Mouse (Mus musculus) heart, embryonic 12.5 days (tissue): ENCODE measurements around the gene Bcl6b. TPM values are rescaled to one million over a fixed set of nuclear protein-coding genes. Genes with fewer than 3 reads are reported as not detected.

Experiments used
- ATAC-seq: fragments of 200-750 bp; cut with Nextera tagmentation; 2 replicates; pipeline ENCODE4 v1.8.0; 2017; ENCODE audit warnings: moderate TSS enrichment, moderate library complexity; ENCODE audit not compliant: insufficient number of reproducible peaks, low FRiP score
- H3K27ac ChIP-seq: fragments of 300-500 bp; sonication (generic); 2 replicates; pipeline ENCODE4 v1.5.1; 2016; ENCODE audit warnings: mild to moderate bottlenecking, moderate library complexity; ENCODE audit not compliant: poor library complexity, severe bottlenecking
- H3K27me3 ChIP-seq: fragments of 300-500 bp; sonication (generic); replicated peaks from 2 replicates; pipeline ENCODE4 v1.6.1; 2016; ENCODE audit warnings: mild to moderate bottlenecking, moderate library complexity
- H3K36me3 ChIP-seq: fragments of 300-500 bp; sonication (generic); 2 replicates; pipeline ENCODE4 v1.6.1; 2016; ENCODE audit warnings: mild to moderate bottlenecking, moderate library complexity
- H3K4me1 ChIP-seq: fragments of 300-500 bp; sonication (generic); replicated peaks from 2 replicates; pipeline ENCODE4 v1.6.1; 2016; ENCODE audit warnings: mild to moderate bottlenecking
- H3K4me2 ChIP-seq: fragments of 300-500 bp; sonication (generic); 2 replicates; pipeline ENCODE4 v1.6.1; 2016; ENCODE audit warnings: mild to moderate bottlenecking, moderate library complexity
- H3K4me3 ChIP-seq: fragments of 300-500 bp; sonication (generic); 2 replicates; pipeline ENCODE4 v1.5.1; 2016; ENCODE audit warnings: mild to moderate bottlenecking
- H3K9ac ChIP-seq: fragments of 300-500 bp; sonication (generic); 2 replicates; pipeline ENCODE4 v1.6.1; 2016; ENCODE audit warnings: mild to moderate bottlenecking, moderate library complexity
- H3K9me3 ChIP-seq: fragments of 300-500 bp; sonication (generic); replicated peaks from 2 replicates; pipeline ENCODE4 v1.6.1; 2016; ENCODE audit warnings: mild to moderate bottlenecking, moderate library complexity
- WGBS: fragments of 180-500 bp; shearing (Covaris S2); methylation state at CpG from one replicate; pipeline ENCODE4 v1.1.7; 2016; 5-methylcytosine and 5-hydroxymethylcytosine counted together
- microRNA counts: library from miRNA; unstranded; fragments of <30 nt; microRNA quantifications from one replicate; lab custom pipeline; 2017
- microRNA-seq: library from miRNA; unstranded; fragments of <30 nt; microRNA quantifications from one replicate; pipeline ENCODE4, GENCODE M21; 2017
- polyA plus RNA-seq: library from polyadenylated mRNA; unstranded; fragments of >200 nt; fragmentation: Nextera tagmentation; extraction: Ambion mirVana; gene quantifications from 2 replicates; pipeline ENCODE4 v1.2.1, GENCODE M21; 2016

Bcl6b gene
- polyA plus RNA-seq, 1 experiment from 2014 or later = 17.6 TPM

DNA sequence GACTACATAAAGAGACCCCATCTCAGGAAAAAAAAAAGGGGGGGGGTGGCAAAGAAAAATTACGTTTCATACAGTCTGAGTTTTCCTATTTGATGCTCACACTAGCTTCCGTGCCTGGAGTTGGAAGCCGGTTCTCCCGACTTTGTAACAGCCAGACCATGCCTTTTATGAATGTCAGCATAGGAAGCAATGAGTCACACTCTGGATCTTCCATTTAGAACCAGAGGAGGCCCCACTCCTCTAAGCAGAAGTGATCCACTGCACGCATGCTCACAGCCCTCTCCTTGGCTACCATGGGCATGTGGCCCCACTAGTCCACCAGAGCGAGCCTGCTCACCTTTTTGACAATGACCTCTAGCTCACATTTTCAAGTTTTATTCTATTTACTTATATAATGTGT lies 38.4 kb downstream of the Bcl6b start:
- no peak for ATAC-seq
- WGBS = 71% methylated on average over 6 of the region's 6 CpGs
- Histone ChIP-seq H3K27ac (no peak overlapping the region), H3K4me2 (no peak overlapping the region), H3K9ac (no peak overlapping the region), H3K27me3 (no peaks in the 10 kb centered on the region), H3K36me3 (no peaks in the 10 kb centered on the region), H3K9me3 (no peaks in the 10 kb centered on the region), H3K4me3 (no peak overlapping the region), H3K4me1 (no peaks in the 10 kb centered on the region)

DNA sequence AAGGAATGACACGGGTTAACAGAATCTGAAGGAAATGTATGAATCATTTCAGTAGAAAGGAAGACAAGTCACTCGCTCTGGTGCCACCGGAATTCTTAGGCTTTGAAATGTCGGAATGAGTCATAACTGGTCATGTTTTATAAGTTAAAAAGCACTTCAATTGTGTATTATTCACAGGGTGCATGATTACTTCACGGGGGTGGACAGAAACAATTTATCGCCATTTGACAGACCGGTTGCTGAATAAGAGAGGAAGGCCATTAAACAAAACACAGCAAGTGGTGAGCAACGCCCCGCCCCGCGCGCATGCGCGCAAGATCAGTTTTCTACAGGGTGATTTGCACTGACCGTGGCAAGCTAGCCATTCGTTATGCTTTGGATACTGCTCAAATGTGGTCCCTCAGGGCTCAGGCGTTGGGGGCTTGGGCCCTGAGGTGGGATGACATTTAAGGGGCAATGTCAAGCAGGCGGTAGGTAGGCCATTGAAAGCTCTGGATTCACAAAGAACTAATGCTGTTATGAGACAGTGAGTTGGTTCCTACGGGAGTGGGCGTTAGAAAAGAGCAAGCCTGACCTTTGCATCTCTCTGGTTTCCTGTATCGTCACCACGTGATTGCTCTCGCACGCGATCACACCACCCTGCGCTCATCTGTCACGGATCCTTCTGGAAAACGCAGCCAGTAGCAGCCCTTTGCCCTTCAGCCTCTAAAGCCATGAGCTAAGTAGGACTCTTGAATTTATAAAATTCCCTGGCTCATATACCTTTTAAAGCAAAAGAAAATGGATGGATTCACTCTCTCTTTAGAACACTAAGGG lies 40.1 kb downstream of the Bcl6b start:
- Histone ChIP-seq H3K9me3 (no peaks in the 10 kb centered on the region), H3K27ac (no peak overlapping the region), H3K4me1 (no peaks in the 10 kb centered on the region), H3K4me3 (no peak overlapping the region), H3K36me3 (no peaks in the 10 kb centered on the region), H3K4me2 (no peak overlapping the region), H3K9ac (no peak overlapping the region), H3K27me3 (no peaks in the 10 kb centered on the region)
- ATAC-seq = no peak
- WGBS = 84% methylated on average over 28 of the region's 28 CpGs

DNA sequence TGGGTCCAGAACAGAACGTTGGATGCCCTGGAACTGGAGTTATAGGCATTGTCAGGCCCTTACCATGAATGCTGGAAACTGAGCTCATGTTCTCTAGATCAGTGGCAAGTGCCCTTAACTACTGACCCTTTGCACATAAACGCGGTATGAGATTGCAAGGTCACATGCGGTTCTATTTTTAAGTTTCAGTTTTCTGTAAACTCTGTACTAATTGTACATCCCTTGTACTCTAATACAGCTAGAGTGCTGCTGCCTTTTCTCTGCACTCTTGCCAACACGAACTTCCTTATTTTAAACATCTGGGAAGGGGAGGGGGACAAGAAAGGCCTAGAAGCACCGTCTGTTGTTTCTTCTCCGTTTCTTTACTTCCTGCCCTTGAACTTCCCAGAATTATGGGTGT lies 44.5 kb downstream of the Bcl6b start:
- no peak overlapping the region for H3K27ac ChIP-seq
- no peak overlapping the region for H3K4me2 ChIP-seq
- H3K9ac ChIP-seq = no peak overlapping the region
- no peaks in the 10 kb centered on the region for H3K36me3 ChIP-seq
- no peaks in the 10 kb centered on the region for H3K27me3 ChIP-seq
- H3K4me3 ChIP-seq = no peak overlapping the region
- no peaks in the 10 kb centered on the region for H3K9me3 ChIP-seq
- no peak for ATAC-seq
- 71% methylated on average over 7 of the region's 7 CpGs for WGBS
- H3K4me1 ChIP-seq = no peaks in the 10 kb centered on the region

DNA sequence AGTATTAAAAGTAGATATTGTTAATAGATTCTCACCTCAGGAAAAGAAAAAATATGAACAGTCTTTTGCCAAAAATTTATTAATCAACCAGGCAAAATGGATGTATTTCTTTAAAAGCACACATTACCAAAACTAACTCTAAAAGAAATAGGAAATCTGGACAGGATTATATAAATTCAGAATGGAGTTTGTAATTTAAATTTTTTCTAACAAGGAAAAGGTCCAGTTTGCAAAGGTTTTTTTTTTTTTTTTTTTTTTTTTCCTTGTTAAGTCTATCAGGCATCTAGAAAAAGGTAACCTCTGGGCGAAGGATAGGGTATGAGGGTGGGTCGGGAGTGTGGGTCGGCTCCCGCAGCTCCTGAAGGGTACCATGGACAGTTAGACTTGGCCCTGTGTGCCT lies 49.1 kb downstream of the Bcl6b start:
- H3K9ac ChIP-seq = no peak overlapping the region
- 74% methylated on average over 4 of the region's 4 CpGs for WGBS
- ATAC-seq = no peak

DNA sequence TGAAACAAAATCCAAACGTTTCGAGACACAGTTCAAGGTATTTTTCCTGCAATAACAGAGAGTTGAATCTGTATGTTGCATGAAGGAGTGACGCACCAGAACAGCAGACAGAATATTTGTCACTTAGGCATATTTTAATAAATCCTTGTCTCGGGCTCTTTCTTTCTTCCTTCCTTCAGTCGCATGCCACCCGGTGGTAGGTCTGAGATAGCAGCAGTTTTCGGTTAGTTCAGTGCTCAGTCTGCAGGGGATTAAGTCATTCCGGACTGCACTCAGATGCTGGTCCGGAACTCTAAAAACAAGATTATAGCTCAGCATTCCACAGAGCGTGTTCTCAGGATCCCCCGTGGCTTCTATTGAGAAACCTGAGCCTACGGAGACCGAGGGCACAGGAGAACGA lies 50.2 kb downstream of the Bcl6b start:
- ATAC-seq = no peak
- 0 out of 2 replicates have a peak, but pooled peaks cover 3% of the 10 kb centered on the region for H3K9me3 ChIP-seq
- no peaks in the 10 kb centered on the region for H3K36me3 ChIP-seq

More for the DNA sequence above, 49.1 kb downstream of the Bcl6b start:
- Histone ChIP-seq H3K27ac (no peak overlapping the region), H3K9me3 (0 out of 2 replicates have a peak, but pooled peaks cover 3% of the 10 kb centered on the region), H3K4me2 (no peak overlapping the region), H3K4me1 (no peaks in the 10 kb centered on the region), H3K36me3 (no peaks in the 10 kb centered on the region), H3K27me3 (no peaks in the 10 kb centered on the region), H3K4me3 (no peak overlapping the region)

DNA sequence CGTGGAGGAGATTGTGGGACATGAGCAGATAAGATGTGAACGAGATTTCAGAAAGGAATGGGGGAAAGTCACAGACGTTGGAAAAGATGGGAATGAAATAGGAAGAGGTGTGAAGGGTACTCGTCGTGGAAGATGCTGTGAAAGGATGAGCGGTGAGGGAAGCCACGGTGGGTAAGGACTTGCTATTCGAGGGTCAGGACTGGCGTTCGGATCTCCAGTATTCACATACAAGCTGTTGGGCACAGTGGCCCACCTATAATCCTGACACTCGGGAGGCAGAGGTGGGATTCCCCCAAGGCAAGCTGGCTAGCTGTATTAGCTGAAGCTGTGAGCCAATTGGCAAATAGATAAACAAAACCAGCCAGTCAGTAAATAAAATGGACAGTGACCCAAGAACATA lies 50.8 kb downstream of the Bcl6b start:
- Histone ChIP-seq H3K4me2 (no peak overlapping the region), H3K9ac (no peak overlapping the region), H3K4me1 (no peaks in the 10 kb centered on the region), H3K4me3 (no peak overlapping the region), H3K36me3 (no peaks in the 10 kb centered on the region), H3K27ac (no peak overlapping the region), H3K9me3 (0 out of 2 replicates have a peak, but pooled peaks cover 3% of the 10 kb centered on the region), H3K27me3 (no peaks in the 10 kb centered on the region)
- 73% methylated on average over 11 of the region's 11 CpGs for WGBS
- ATAC-seq = no peak

More for the DNA sequence above, 50.2 kb downstream of the Bcl6b start:
- H3K9ac ChIP-seq = no peak overlapping the region
- 40% methylated on average over 14 of the region's 14 CpGs for WGBS
- no peaks in the 10 kb centered on the region for H3K4me1 ChIP-seq
- H3K4me3 ChIP-seq = no peak overlapping the region
- H3K27me3 ChIP-seq = no peaks in the 10 kb centered on the region
- no peak overlapping the region for H3K27ac ChIP-seq
- no peak overlapping the region for H3K4me2 ChIP-seq

DNA sequence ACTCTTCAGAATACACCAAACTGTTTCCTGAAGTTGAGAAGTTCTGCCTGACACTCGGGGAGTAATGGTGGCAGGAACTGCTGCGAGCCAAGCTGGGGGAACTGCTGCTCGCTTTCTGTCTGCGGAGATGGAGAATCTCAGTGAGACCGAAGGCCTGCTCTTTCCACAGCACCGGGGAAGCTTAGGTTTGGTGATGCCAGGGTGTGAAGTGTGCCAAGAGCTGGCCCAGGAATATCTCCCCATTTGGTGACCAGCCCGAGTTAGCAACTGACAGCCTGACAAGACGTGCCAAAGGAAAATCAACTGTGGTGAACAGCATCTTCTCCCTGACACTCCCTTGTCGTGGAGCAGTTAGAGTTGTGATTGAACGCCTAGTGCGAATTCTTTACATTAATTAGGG lies 51.3 kb downstream of the Bcl6b start:
- Histone ChIP-seq H3K27me3 (no peaks in the 10 kb centered on the region), H3K36me3 (no peaks in the 10 kb centered on the region), H3K9me3 (0 out of 2 replicates have a peak, but pooled peaks cover 3% of the 10 kb centered on the region), H3K27ac (no peak overlapping the region), H3K9ac (no peak overlapping the region), H3K4me1 (no peaks in the 10 kb centered on the region), H3K4me2 (no peak overlapping the region), H3K4me3 (no peak overlapping the region)
- WGBS = 83% methylated on average over 11 of the region's 11 CpGs
- no peak for ATAC-seq

DNA sequence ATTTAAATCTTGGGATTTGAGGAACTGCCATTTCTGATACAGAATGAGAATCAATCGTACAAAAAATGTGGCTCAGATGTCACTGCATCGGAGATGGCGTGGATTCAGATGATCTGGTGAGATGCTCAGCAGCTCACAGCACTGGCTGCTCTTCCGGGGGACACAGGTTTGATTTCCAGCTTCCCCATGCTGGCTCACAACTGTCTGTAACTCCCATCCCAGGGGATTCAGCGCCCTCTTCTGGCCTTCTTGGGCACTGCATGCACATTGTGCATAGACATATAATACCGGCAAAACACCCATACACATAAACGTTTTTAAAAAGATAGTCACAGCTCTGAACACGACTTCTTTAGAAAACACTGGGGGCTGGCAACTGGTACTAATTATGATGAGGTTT lies 52.0 kb downstream of the Bcl6b start:
- no peak overlapping the region for H3K4me3 ChIP-seq
- H3K4me2 ChIP-seq = no peak overlapping the region
- H3K27ac ChIP-seq = no peak overlapping the region
- no peaks in the 10 kb centered on the region for H3K27me3 ChIP-seq
- 0 out of 2 replicates have a peak, but pooled peaks cover 3% of the 10 kb centered on the region for H3K9me3 ChIP-seq
- no peaks in the 10 kb centered on the region for H3K4me1 ChIP-seq
- no peak for ATAC-seq
- 66% methylated on average over 8 of the region's 8 CpGs for WGBS
- H3K36me3 ChIP-seq = no peaks in the 10 kb centered on the region
- H3K9ac ChIP-seq = no peak overlapping the region

DNA sequence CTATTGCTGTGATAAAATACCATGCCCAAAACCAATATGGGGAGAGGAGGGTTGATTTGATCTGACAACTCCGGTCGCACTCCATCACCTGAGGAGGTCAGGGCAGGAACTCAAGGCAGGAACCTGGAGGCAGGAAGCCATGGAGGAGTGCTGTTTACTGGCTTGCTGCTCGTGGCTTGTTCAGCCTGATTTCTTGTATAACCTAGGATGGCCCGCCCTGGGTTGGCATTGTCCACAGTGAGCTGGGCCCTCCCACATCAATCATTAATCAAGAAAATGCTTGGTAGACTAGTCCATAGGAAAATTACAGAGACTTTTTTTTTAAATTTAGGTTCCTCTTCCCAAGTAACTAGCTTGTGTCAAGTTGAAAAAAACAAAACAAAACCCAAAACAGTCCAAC lies 55.1 kb downstream of the Bcl6b start:
- no peak for ATAC-seq
- H3K4me2 ChIP-seq = no peak overlapping the region
- no peaks in the 10 kb centered on the region for H3K4me1 ChIP-seq
- 78% methylated on average over 4 of the region's 4 CpGs for WGBS
- H3K9me3 ChIP-seq = 0 out of 2 replicates have a peak, but pooled peaks cover 3% of the 10 kb centered on the region
- no peak overlapping the region for H3K4me3 ChIP-seq
- H3K27ac ChIP-seq = no peak overlapping the region
- no peaks in the 10 kb centered on the region for H3K36me3 ChIP-seq
- no peaks in the 10 kb centered on the region for H3K27me3 ChIP-seq
- no peak overlapping the region for H3K9ac ChIP-seq

MicroRNA genes within 50 kb of the gene (microRNA counts, 519-probe panel; counts per million panel counts)
- microRNA mmu-miR-195 (lab: Ali Mortazavi, UCI) (not detected), microRNA mmu-miR-497 (lab: Ali Mortazavi, UCI) (not detected)

Small RNAs within 50 kb of the gene (microRNA-seq; reads per million reads assigned to microRNA genes)
- gene Mir195a = 364 reads per million, percentile 69 among the genes with 10 or more reads in this experiment
- not detected for gene Mir497
- gene Mir497b = not detected

Other genes starting within 250 kb of the Bcl6b start
- 23.6 and 24.5 TPM in 2 replicates for gene Ctdnep1, start 248.6 kb downstream of the Bcl6b start, polyA plus RNA-seq
- gene Elp5, start 247.3 kb downstream of the Bcl6b start, polyA plus RNA-seq = 103 and 109 TPM in 2 replicates
- 445 and 451 TPM in 2 replicates for gene Gabarap, start 238.7 kb downstream of the Bcl6b start, polyA plus RNA-seq
- gene Phf23, start 234.0 kb downstream of the Bcl6b start, polyA plus RNA-seq = 51.0 and 54.1 TPM in 2 replicates
- 25.8 and 26.1 TPM in 2 replicates for gene Dvl2, start 229.2 kb downstream of the Bcl6b start, polyA plus RNA-seq
- 126 and 129 TPM in 2 replicates for gene Acadvl, start 214.4 kb downstream of the Bcl6b start, polyA plus RNA-seq
- 4.2 and 6.0 TPM in 2 replicates for gene Dlg4, start 212.9 kb downstream of the Bcl6b start, polyA plus RNA-seq
- 0.15 and 0.19 TPM in 2 replicates for gene Asgr1, start 175.7 kb downstream of the Bcl6b start, polyA plus RNA-seq
- not detected in 2 replicates for gene Asgr2, start 137.2 kb downstream of the Bcl6b start, polyA plus RNA-seq
- 0.24 TPM in 1 of 2 replicates, not detected in the other for gene Mgl2, start 99.5 kb downstream of the Bcl6b start, polyA plus RNA-seq
- not detected in 2 replicates for gene Clec10a, start 73.6 kb downstream of the Bcl6b start, polyA plus RNA-seq
- 0.41 and 1.1 TPM in 2 replicates for gene Slc16a11, start 17.0 kb downstream of the Bcl6b start, polyA plus RNA-seq
- gene Slc16a13, start 8.7 kb downstream of the Bcl6b start, polyA plus RNA-seq = 7.7 and 9.1 TPM in 2 replicates
- gene 0610010K14Rik, start 8.1 kb upstream of the Bcl6b start, polyA plus RNA-seq = 125 and 126 TPM in 2 replicates
- 9.0 and 9.5 TPM in 2 replicates for gene Gm21988, start 10.0 kb upstream of the Bcl6b start, polyA plus RNA-seq
- 204 and 207 TPM in 2 replicates for gene Rnasek, start 10.0 kb upstream of the Bcl6b start, polyA plus RNA-seq
- 3.8 and 7.8 TPM in 2 replicates for gene Alox12, start 25.6 kb upstream of the Bcl6b start, polyA plus RNA-seq
- gene Alox12e, start 92.8 kb upstream of the Bcl6b start, polyA plus RNA-seq = not detected in 2 replicates
- gene Alox15, start 122.2 kb upstream of the Bcl6b start, polyA plus RNA-seq = 0.06 TPM in 1 of 2 replicates, not detected in the other
- 28.4 and 29.3 TPM in 2 replicates for gene Pelp1, start 180.2 kb upstream of the Bcl6b start, polyA plus RNA-seq
- gene Arrb2, start 202.8 kb upstream of the Bcl6b start, polyA plus RNA-seq = 13.5 TPM in 2 replicates
- 22.6 and 24.0 TPM in 2 replicates for gene Med11, start 222.1 kb upstream of the Bcl6b start, polyA plus RNA-seq
- 1.9 and 2.9 TPM in 2 replicates for gene Zmynd15, start 229.6 kb upstream of the Bcl6b start, polyA plus RNA-seq
- 6.1 and 8.6 TPM in 2 replicates for gene Cxcl16, start 230.2 kb upstream of the Bcl6b start, polyA plus RNA-seq